In the genomic region with DNA sequence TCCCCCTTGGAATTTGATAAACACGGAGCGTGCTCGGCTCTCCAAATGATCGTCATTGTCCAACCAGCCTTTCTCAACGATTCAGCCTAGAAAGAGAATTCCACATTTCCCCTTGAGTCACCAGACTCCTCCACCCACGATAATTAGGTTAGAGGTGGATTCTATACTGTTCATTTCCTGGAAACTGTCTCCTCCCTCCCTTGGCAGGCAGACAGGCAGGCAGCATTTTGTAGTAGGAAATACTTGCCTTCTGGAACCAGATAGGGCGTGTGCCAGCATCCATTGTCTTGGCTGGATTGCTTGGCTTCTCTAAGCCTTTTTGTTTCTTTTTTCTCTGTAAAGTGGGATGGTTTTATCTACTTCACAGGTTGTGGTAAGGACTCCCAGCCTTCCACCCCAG, we compare ENCODE assay signal across 13 mouse cellular contexts. TPM values are rescaled to one million over a fixed set of nuclear protein-coding genes. Genes with fewer than 3 reads are reported as not detected.
DNase-seq lines count a peak whose midpoint lies in the region; ATAC-seq and TF ChIP-seq lines count a peak whose summit lies in the region.
"Had no signal": no experiment of that assay in that cellular context is flagged by ENCODE, and none has a peak within 500 bp of the region (broad histone marks: within the 10 kb centered on the region; RNA-seq: fewer than 3 reads in every experiment).

No protein-coding gene starts in this region.

- H3K4me1 ChIP-seq in heart, embryonic 16.5 days (ENCODE audit: control insufficient read depth, insufficient read depth, low read length), result peaks cover 12% of the 10 kb centered on the region
- H3K4me1 ChIP-seq in hindbrain, embryonic 12.5 days, result peaks cover 8% of the 10 kb centered on the region; the same call in 1 of the 2 replicates

- no peak for TF ChIP-seq CTCF in gastrocnemius, adult 2 months (IDR thresholded peaks at IDR 0.05)

- H3K4me3 ChIP-seq in gastrocnemius, adult 2 months, result peak overlapping the region; percentile 11; the same call in 1 of the 2 replicates
- H3K4me3 ChIP-seq in heart, embryonic 16.5 days (ENCODE audit: low read length), result no peak overlapping the region
- H3K4me3 ChIP-seq in hindbrain, embryonic 12.5 days, result no peak overlapping the region
- H3K4me3 ChIP-seq: embryonic facial prominence, embryonic 12.5 days had no signal

- ATAC-seq in heart, embryonic 16.5 days (replicated peaks; ENCODE audit: extremely low read depth, insufficient read depth, low FRiP score), result peak; percentile 25; the same call in 1 of the 2 replicates
- ATAC-seq in hindbrain, embryonic 12.5 days (ENCODE audit: low FRiP score), result no peak

- 38% methylated on average over 7 of the region's 7 CpGs for WGBS in heart, embryonic 16.5 days
- WGBS in hindbrain, embryonic 12.5 days, result 78% methylated on average over 7 of the region's 7 CpGs

- DNase-seq in gastrocnemius, adult 2 months, result peak; percentile 42
- no peak for DNase-seq in gastrocnemius, postnatal 36 days
- DNase-seq in ZHBTc4 (ENCODE audit: low read depth, low spot score), result peak; percentile 92
- DNase-seq in lung, postnatal 10 days, result peak; percentile 77
- no peak for DNase-seq in spleen, postnatal 14 days (ENCODE audit: low spot score in 2 of 2)
- DNase-seq in frontal cortex, postnatal 36 days (ENCODE audit: low spot score in 2 of 2), result no peak

- H3K27ac ChIP-seq in gastrocnemius, adult 2 months, result peak overlapping the region; percentile 79
- H3K27ac ChIP-seq in heart, embryonic 16.5 days (ENCODE audit: low read length), result peak overlapping the region; percentile 52
- H3K27ac ChIP-seq in hindbrain, embryonic 12.5 days, result no peak overlapping the region
- H3K27ac ChIP-seq: embryonic facial prominence, embryonic 12.5 days had no signal

- no peaks in the 10 kb centered on the region for H3K9me3 ChIP-seq in heart, embryonic 16.5 days (replicated peaks; ENCODE audit: control insufficient read depth, low read length)
- H3K9me3 ChIP-seq in hindbrain, embryonic 12.5 days (replicated peaks), result no peaks in the 10 kb centered on the region
- H3K9me3 ChIP-seq: embryonic facial prominence, embryonic 12.5 days had no signal

- intact Hi-C loops in gastrocnemius, adult 2 months (cut with DNase I), result no loop called here
- intact Hi-C loops in gastrocnemius, postnatal 36 days (cut with DNase I), result no loop called here

- no peak overlapping the region for H3K9ac ChIP-seq in heart, embryonic 16.5 days (ENCODE audit: low read length)
- no peak overlapping the region for H3K9ac ChIP-seq in hindbrain, embryonic 12.5 days
- H3K9ac ChIP-seq: embryonic facial prominence, embryonic 12.5 days had no signal

- H3K4me2 ChIP-seq in heart, embryonic 16.5 days (ENCODE audit: low read depth, low read length), result peak overlapping the region; percentile 4; the same call in 1 of the 2 replicates
- no peak overlapping the region for H3K4me2 ChIP-seq in hindbrain, embryonic 12.5 days (replicated peaks)
- H3K4me2 ChIP-seq: embryonic facial prominence, embryonic 12.5 days had no signal

- H3K27me3 ChIP-seq in heart, embryonic 16.5 days (ENCODE audit: control insufficient read depth, insufficient read depth, low read length), result no peaks in the 10 kb centered on the region
- peaks cover 26% of the 10 kb centered on the region for H3K27me3 ChIP-seq in hindbrain, embryonic 12.5 days

- no peaks in the 10 kb centered on the region for H3K36me3 ChIP-seq in heart, embryonic 16.5 days (ENCODE audit: control insufficient read depth, insufficient read depth)
- H3K36me3 ChIP-seq in hindbrain, embryonic 12.5 days, result no peaks in the 10 kb centered on the region
- H3K36me3 ChIP-seq: embryonic facial prominence, embryonic 12.5 days had no signal

RNA-seq across cellular contexts. Expression of a gene that starts 2.7 kb away (rescaled TPM):
- total RNA-seq in gastrocnemius, adult 2 months (2021), result 1 to 10 TPM; 5.9 to 9.0 TPM
- 1 to 10 TPM; 7.7 to 8.5 TPM for total RNA-seq in gastrocnemius, postnatal 36 days (2021)
- 18.3 and 22.1 TPM in 2 replicates for polyA plus RNA-seq in heart, embryonic 16.5 days (2015; fragmentation: Nextera tagmentation; extraction: Ambion mirVana)
- polyA plus RNA-seq in hindbrain, embryonic 12.5 days (2016; fragmentation: Nextera tagmentation; extraction: Ambion mirVana), result 3.3 and 4.4 TPM in 2 replicates

RNA-seq across cellular contexts. Expression of a gene that starts 26.4 kb away (rescaled TPM):
- total RNA-seq in gastrocnemius, adult 2 months (2021), result 1 to 10 TPM; 3.8 to 4.6 TPM
- 1 to 10 TPM; 3.3 to 3.8 TPM for total RNA-seq in gastrocnemius, postnatal 36 days (2021)
- 9.4 and 9.7 TPM in 2 replicates for polyA plus RNA-seq in heart, embryonic 16.5 days (2015; fragmentation: Nextera tagmentation; extraction: Ambion mirVana)
- 31.7 and 32.0 TPM in 2 replicates for polyA plus RNA-seq in hindbrain, embryonic 12.5 days (2016; fragmentation: Nextera tagmentation; extraction: Ambion mirVana)

RNA-seq across cellular contexts. Expression of a gene that starts 29.7 kb away (rescaled TPM):
- total RNA-seq in gastrocnemius, adult 2 months (2021), result not detected
- total RNA-seq in gastrocnemius, postnatal 36 days (2021), result not detected
- polyA plus RNA-seq in heart, embryonic 16.5 days (2015; fragmentation: Nextera tagmentation; extraction: Ambion mirVana), result not detected in 2 replicates
- polyA plus RNA-seq in hindbrain, embryonic 12.5 days (2016; fragmentation: Nextera tagmentation; extraction: Ambion mirVana), result not detected in 2 replicates
- total RNA-seq: left cerebral cortex, adult 18-20 months; megakaryocyte progenitor cell, adult 5-6 weeks had no signal
- polyA plus RNA-seq: C2C12; embryonic facial prominence, embryonic 12.5 days; stomach, embryonic 14.5 days had no signal

RNA-seq across cellular contexts. Expression of a gene that starts 41.2 kb away (rescaled TPM):
- 10 to 100 TPM in 1 of 2 experiments, 1 to 10 TPM in 1; 6.1 to 11.2 TPM for total RNA-seq in gastrocnemius, adult 2 months (2021)
- total RNA-seq in gastrocnemius, postnatal 36 days (2021), result 1 to 10 TPM; 8.4 to 9.0 TPM
- polyA plus RNA-seq in heart, embryonic 16.5 days (2015; fragmentation: Nextera tagmentation; extraction: Ambion mirVana), result 43.6 and 50.8 TPM in 2 replicates
- 44.1 and 46.2 TPM in 2 replicates for polyA plus RNA-seq in hindbrain, embryonic 12.5 days (2016; fragmentation: Nextera tagmentation; extraction: Ambion mirVana)

Comparison
In these comparisons a context has a peak if more than half of its experiments do, and no peak if none do; other contexts are left out.
1. DNase-seq: peak in gastrocnemius, adult 2 months (single experiment), ZHBTc4 (single experiment) and lung, postnatal 10 days (single experiment); none in gastrocnemius, postnatal 36 days (0 of 2), spleen, postnatal 14 days (0 of 2) and frontal cortex, postnatal 36 days (0 of 2).